Mouse (Mus musculus) liver, adult 2 months (tissue): ENCODE measurements around the gene Nfic.

Source experiments
- CTCF ChIP-seq: fragments of 200-500 bp; IDR thresholded peaks from 2 replicates; pipeline ENCODE4 v1.5.1; 2011; ENCODE audit warnings: low read depth, low read length, control low read depth
- POLR2A ChIP-seq: fragments of 200-500 bp; IDR thresholded peaks from 2 replicates; pipeline ENCODE4 v1.6.1; 2011; ENCODE audit warnings: low read length, control low read depth; ENCODE audit not compliant: insufficient read depth; ENCODE audit errors: extremely low read depth

GRCm38 (mm10) chr10:81425236-81425850 is 30.1 kb downstream of the Nfic start:
- TF ChIP-seq POLR2A (no peak), CTCF (no peak)
